Mouse (Mus musculus) retina, postnatal 7 days (tissue): ENCODE measurements at regions not wholly inside any gene's neighbourhood (a gene's known extent, or its start where the extent isn't known, plus 50 kb on each side); places are given as distances from the start of the nearest gene placed in this dataset.

Experiments
- DNase-seq: peaks from one replicate; pipeline ENCODE4 v3.0.0-alpha.2; 2012; ENCODE audit warnings: low read depth, low spot score

DNA sequence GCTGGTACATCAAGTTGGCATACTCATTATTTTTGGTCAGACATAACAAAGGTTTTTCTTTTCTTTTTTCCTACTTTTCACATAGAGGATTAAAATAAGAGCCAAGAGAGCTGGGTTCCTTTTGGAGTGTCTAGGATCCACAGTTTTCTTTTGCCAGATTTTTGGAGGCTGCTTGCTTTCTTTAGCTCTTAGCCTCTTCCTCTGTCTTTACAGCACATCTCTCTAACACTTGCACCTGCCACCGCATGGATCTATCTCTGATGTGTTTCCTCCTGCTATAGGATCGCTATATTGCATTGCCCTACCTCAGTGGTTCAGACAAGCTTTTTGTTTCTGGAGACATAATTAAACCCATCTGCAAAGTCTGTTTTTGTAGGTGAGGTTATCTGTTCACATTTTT is 339.9 kb downstream of the Rpl10l start:
- DNase-seq = no peak

- no peak for DNase-seq
These were observed 342.0 kb downstream of the Rpl10l start for GRCm38 (mm10) chr12:65942166-65942565.

DNA sequence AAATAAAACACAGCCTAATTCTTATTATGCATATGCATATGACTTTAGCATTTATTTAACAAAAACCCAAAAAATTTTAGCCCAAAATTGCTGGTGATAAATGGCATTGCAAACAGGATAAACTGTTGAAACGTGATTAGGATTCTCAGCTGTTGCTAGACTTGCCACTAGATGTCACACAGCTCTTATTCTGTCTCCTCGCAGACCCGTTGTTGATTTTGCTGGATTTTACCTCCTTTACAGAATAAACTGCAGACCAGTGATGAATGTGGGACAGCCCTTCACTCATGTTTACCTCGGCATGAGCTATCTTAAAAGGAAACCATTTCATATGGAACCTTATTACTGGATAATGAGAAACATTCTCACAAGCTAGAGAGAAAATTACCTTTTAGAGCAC is 352.4 kb downstream of the Rpl10l start:
- peak; percentile 2 for DNase-seq

DNA sequence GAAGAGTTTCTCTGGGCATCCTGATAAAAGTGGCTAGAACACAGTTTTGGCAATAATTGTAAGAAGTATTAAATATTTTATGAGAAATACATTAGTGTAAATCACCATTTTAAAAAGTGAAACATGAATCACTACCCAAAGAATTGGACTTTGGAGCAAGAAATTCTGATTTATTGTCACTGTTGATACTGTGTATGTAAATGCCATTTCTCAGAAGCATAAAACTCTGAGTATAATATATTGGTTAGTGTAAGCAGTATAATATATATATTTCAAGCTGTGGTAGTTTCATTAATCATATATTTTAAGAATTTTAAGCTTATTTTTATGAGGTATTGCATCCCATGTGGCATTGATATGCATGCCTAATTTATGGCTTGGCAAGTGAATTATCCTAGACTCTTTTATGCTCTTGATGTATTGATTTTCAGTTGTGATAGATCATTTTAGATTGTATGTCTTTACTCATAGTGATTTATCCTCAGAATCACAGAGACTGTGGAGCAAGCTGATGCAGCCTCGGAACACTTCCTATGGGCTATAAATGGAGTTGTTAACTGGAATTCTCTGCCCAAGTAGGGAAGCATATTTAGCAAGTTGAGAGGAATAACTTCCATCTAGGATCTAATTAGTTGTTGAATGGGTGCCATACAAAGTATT is 354.4 kb downstream of the Rpl10l start:
- no peak for DNase-seq
